Mouse (Mus musculus): ENCODE results near the gene Adamts18.

GRCm38 (mm10) chr8:113762101-113762500 is 86.4 kb downstream of the Adamts18 start:
- TF ChIP-seq EP300 (IDR thresholded peaks at IDR 0.05; ENCODE audit: low read depth), result no peak
- no peak for TF ChIP-seq CTCF (IDR thresholded peaks at IDR 0.05; ENCODE audit: low read depth)

Data from heart, postnatal 0 days (tissue).